Mouse (Mus musculus) embryo, embryonic 11 days (tissue): ENCODE results near the gene Pcyt2.
A peak's percentile ranks its signal among the peaks of the same experiment; 100 is the strongest.

Source experiments
- DNase-seq: peaks from one replicate; pipeline ENCODE4 v3.0.0-alpha.2; 2015

Gene Pcyt2

DNA sequence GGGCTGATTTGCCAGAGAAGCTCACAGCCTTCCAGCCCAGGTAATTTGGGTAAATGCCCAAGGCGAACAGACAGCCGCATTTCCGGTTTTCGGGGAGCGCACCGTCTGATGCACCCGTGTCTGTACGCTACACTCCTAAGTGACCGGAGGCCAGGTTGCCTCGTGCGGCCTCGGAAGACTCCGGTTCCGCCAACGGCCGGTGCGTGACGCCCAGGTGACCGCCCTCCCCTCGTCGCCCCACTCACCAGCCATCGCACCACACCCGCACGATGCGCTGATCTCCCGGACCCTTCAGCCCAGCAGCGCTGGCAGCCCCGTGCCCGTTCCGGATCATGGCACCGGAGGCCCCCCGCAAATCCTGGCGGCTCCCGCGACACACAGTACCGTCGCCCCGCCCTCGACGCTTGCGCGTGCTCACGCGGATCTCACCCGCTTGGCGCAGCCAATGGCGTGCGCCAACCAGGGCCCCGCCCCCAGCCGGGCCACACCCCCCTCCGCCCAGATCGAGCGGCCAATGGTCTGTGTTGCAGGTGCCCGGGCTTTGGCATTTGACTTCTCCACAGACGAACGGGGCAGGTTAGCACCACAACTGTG is at the start of gene Pcyt2:
Gene Pcyt2 (minus strand): TSS at position 418 of the 594 bp plus-strand sequence.
- DNase-seq = peak; percentile 97

GRCm38 (mm10) chr11:120666617-120667016 is 48.9 kb upstream of the Pcyt2 start:
- peak; percentile 62 for DNase-seq

- DNase-seq = no peak
Measured at GRCm38 (mm10) chr11:120665406-120665805, 47.7 kb upstream of the Pcyt2 start.

DNA sequence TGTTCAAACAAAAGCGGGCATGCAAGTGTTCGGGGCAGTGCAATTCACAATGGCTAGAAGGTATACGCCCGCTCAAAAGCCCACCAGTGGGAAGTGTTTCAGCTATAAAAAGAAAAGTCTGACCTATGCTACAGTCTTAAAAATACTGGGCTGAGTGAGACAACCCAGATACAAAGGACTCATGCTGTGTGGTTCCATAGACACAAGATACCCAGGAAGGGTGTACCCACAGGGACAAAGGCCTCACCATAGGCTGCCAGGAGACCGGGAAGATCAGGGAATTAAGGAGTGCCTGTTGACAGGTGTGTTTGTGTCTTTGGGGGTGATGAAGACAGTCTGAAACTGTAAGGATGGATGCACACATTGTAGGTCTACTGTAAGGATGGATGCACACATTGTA is 46.0 kb upstream of the Pcyt2 start:
- DNase-seq = no peak

GRCm38 (mm10) chr11:120662759-120663158 is 45.0 kb upstream of the Pcyt2 start:
- DNase-seq = no peak

DNA sequence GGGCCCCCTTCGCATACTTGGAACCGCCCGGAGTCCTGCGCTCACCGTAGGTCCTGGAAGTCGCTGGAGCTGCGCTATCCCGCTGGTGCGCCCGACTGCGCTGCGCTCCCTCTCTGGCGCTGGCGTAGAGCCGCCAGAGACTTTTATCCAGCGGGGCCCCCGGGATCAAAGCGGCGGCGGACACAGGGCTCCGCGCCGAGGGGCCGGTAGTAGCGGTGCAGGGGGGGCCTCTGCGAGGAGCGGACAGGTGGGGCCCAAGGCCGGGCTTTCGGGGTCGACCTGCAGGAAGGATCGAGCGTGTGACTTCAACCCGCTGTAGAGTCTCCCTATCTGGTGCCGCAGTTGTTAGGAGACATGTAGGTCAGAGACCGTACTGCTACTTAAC is 43.3 kb upstream of the Pcyt2 start, which contains the start of gene Notum:
Gene Notum (minus strand): TSS at position 100 of the 385 bp plus-strand sequence.
- no peak for DNase-seq

- DNase-seq = peak; percentile 79
Measured at GRCm38 (mm10) chr11:120660301-120661075, 42.8 kb upstream of the Pcyt2 start.

DNA sequence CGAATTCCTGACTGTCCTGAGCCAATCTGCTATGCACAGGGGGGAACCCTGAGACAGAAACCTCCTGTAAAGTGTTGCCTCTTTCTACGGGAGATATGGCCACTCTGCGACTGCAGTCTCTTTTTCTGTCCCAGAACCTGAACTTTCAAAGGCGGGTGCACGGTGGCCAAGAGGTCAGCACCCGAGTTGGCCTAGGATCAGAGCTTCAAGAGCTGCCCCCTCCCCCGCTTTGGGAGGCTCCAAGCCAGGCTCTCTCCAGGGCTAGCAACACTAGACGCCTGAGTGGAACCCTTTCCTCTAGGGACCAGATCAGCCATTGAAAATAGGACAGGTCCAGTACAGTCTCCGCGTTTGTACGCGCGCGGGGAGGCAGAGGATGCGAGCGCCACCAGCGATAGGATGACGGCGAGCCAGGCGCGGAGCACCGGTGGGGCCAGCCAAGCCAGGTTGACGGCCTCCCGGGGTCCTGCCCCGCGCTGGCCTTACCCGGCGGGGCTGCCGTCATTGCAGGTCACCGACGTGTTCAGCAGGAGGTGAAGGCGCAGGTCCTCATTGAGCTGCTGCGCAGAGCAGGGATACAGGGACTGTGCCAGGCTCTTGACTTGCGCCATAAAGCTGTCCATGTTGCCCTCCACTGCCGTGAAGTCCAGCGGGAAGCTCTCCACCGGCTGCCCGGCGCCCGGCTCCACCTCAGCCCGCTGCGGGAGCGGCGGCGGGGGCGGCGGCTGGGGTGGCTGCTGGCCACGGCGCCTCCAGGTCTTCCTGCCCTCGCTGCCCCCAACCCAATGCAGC is 42.0 kb upstream of the Pcyt2 start:
- DNase-seq = peak; percentile 22

GRCm38 (mm10) chr11:120658876-120659410 is 41.2 kb upstream of the Pcyt2 start:
- DNase-seq = peak; percentile 88

GRCm38 (mm10) chr11:120657301-120657700 is 39.6 kb upstream of the Pcyt2 start:
- DNase-seq = no peak

- DNase-seq = no peak
Measured at GRCm38 (mm10) chr11:120654741-120655140, 37.0 kb upstream of the Pcyt2 start.

DNA sequence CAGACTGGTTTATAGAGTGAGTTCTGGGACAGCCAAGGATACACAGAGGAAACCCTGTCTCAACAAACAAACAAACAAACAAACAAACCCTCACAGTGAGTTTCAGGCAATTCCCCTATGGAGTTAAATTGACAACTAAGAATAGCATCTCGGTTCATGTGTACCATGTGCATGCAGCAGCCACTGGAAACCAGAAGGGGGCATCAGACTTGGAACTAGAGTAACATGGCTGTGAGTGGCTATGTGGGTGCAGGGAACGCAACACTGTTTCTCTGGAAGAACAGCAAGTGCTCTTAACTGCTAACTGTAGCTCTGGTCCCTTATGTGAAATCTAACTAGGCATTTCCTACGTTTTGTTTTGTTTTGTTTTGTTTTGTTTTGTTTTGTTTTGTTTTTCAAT is 34.1 kb upstream of the Pcyt2 start:
- no peak for DNase-seq

- DNase-seq = peak; percentile 58
Measured at GRCm38 (mm10) chr11:120648001-120648476, 30.3 kb upstream of the Pcyt2 start, which contains the start of gene Myadml2. TSS of gene Myadml2 (minus strand) at chr11:120648158.

GRCm38 (mm10) chr11:120647047-120647830 is 29.5 kb upstream of the Pcyt2 start:
- DNase-seq = no peak

- peak; percentile 96 for DNase-seq
Measured at GRCm38 (mm10) chr11:120643601-120643987, 25.9 kb upstream of the Pcyt2 start, which contains the start of gene Pycr1. TSS of gene Pycr1 (minus strand) at chr11:120643769.

DNA sequence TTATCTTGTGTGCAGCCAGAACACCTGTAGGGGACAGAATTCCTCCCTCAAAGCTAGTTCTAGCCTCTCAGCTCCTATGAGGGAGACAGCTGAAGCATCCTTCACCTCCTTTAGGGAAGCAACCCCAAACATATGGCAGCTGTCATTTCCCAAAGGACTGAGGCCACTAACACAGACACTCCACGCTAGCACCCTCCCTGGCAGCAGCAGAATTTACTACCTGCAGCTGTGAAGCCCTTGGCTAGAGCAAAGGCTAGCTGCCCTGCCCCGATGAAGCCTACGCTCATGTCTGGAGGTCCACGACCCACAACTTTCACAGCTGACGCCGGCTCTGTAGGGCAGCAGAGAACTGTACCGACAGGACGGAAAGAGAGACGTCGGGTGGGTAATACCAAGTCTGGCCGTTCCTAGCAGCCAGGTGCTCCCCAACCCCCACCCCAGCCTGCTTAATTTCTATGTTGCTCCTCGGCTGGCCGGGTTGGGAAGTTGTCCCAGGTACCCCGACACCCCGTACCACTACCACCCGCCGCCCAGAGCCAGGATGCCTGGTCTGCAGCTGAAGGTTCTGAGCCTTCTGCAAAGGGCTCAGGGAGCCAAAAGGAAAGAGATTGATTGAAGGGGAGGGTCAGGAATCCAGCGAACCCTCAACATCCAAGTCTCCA is 25.3 kb upstream of the Pcyt2 start:
- DNase-seq = no peak

DNA sequence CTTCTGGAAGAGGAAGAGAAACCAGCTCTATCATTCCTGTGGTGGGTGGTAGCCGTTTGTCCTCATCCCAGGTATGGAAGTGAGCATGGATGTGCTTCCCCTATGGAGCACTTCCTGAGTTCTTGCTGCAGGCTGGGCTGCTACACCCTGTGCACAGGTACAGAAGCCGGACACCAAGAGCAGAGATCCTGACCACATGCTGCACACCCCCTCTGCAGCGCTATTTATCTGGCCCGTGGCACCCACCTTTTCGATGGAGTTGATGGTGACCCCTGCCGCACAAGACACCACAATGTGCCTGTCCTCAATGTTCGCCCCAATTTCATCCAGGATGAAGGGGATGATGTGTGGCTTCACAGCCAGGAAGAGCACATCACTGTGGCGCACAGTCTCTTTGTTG is 24.1 kb upstream of the Pcyt2 start:
- no peak for DNase-seq

- DNase-seq = no peak
Measured at GRCm38 (mm10) chr11:120641255-120641654, 23.5 kb upstream of the Pcyt2 start.

GRCm38 (mm10) chr11:120634810-120635209 is 17.1 kb upstream of the Pcyt2 start:
- DNase-seq = no peak

GRCm38 (mm10) chr11:120633520-120634343 is 16.0 kb upstream of the Pcyt2 start, which contains the start of gene Mafg:
TSS of gene Mafg (minus strand) at chr11:120633600.
- peak; percentile 99 for DNase-seq
